Comparison of ENCODE assay signal across 11 mouse cellular contexts in genomic region chr15:96491421-96491820, GRCm38 (mm10). TPM values are rescaled to one million over a fixed set of nuclear protein-coding genes. Genes with fewer than 3 reads are reported as not detected.
DNase-seq lines count a peak whose midpoint lies in the region; ATAC-seq and TF ChIP-seq lines count a peak whose summit lies in the region.
"Had no signal": no experiment of that assay in that cellular context is flagged by ENCODE, and none has a peak within 500 bp of the region (broad histone marks: within the 10 kb centered on the region; RNA-seq: fewer than 3 reads in every experiment).

No protein-coding gene starts in this region.

- H3K9me3 ChIP-seq in hindbrain, embryonic 10.5 days: peaks cover 7% of the 10 kb centered on the region; the same call in 1 of the 2 replicates
- H3K9me3 ChIP-seq in hindbrain, embryonic 16.5 days (ENCODE audit: control insufficient read depth, low read length): peaks cover 2% of the 10 kb centered on the region; the same call in 1 of the 2 replicates
- no peaks in the 10 kb centered on the region for H3K9me3 ChIP-seq in embryonic facial prominence, embryonic 12.5 days
- no peaks in the 10 kb centered on the region for H3K9me3 ChIP-seq in limb, embryonic 10.5 days (replicated peaks)
- H3K9me3 ChIP-seq: liver, embryonic 13.5 days had no signal

- no peak overlapping the region for H3K4me3 ChIP-seq in hindbrain, embryonic 10.5 days
- no peak overlapping the region for H3K4me3 ChIP-seq in hindbrain, embryonic 16.5 days (ENCODE audit: low read length)
- no peak overlapping the region for H3K4me3 ChIP-seq in embryonic facial prominence, embryonic 12.5 days
- H3K4me3 ChIP-seq in limb, embryonic 10.5 days: no peak overlapping the region
- H3K4me3 ChIP-seq in left cerebral cortex, adult 2 months: no peak overlapping the region
- H3K4me3 ChIP-seq: liver, embryonic 13.5 days had no signal

- WGBS in hindbrain, embryonic 10.5 days: 35% methylated on average over 3 of the region's 3 CpGs
- 45% methylated on average over 3 of the region's 3 CpGs for WGBS in hindbrain, embryonic 16.5 days
- 15% methylated on average over 3 of the region's 3 CpGs for WGBS in embryonic facial prominence, embryonic 12.5 days
- 14% methylated on average over 3 of the region's 3 CpGs for WGBS in limb, embryonic 10.5 days

- ATAC-seq in hindbrain, embryonic 16.5 days: no peak
- ATAC-seq in embryonic facial prominence, embryonic 12.5 days (ENCODE audit: insufficient number of reproducible peaks, insufficient read depth, low FRiP score, low TSS enrichment): no peak
- ATAC-seq: CD4-positive, CD25-positive, alpha-beta regulatory T cell, adult 4 months had no signal

- H3K4me2 ChIP-seq in hindbrain, embryonic 16.5 days (ENCODE audit: low read length): no peak overlapping the region
- H3K4me2 ChIP-seq in embryonic facial prominence, embryonic 12.5 days (replicated peaks): no peak overlapping the region
- H3K4me2 ChIP-seq: liver, embryonic 13.5 days had no signal

- intact Hi-C loops in left cerebral cortex, adult 2 months (cut with DNase I): no loop called here

- no peak overlapping the region for H3K9ac ChIP-seq in hindbrain, embryonic 16.5 days (ENCODE audit: low read depth, low read length)
- H3K9ac ChIP-seq in embryonic facial prominence, embryonic 12.5 days: no peak overlapping the region
- H3K9ac ChIP-seq: liver, embryonic 13.5 days had no signal

- H3K27me3 ChIP-seq in hindbrain, embryonic 10.5 days (ENCODE audit: insufficient read depth, poor library complexity, severe bottlenecking): no peaks in the 10 kb centered on the region
- no peaks in the 10 kb centered on the region for H3K27me3 ChIP-seq in hindbrain, embryonic 16.5 days (replicated peaks; ENCODE audit: control insufficient read depth, insufficient read depth, low read length)
- H3K27me3 ChIP-seq in embryonic facial prominence, embryonic 12.5 days: no peaks in the 10 kb centered on the region
- H3K27me3 ChIP-seq in limb, embryonic 10.5 days (ENCODE audit: low read depth, poor library complexity, severe bottlenecking): no peaks in the 10 kb centered on the region
- H3K27me3 ChIP-seq: liver, embryonic 13.5 days had no signal

- peak overlapping the region; percentile 59 for H3K27ac ChIP-seq in hindbrain, embryonic 10.5 days
- no peak overlapping the region for H3K27ac ChIP-seq in hindbrain, embryonic 16.5 days (ENCODE audit: low read depth, low read length)
- H3K27ac ChIP-seq in embryonic facial prominence, embryonic 12.5 days: peak overlapping the region; percentile 81
- peak overlapping the region; percentile 77 for H3K27ac ChIP-seq in limb, embryonic 10.5 days
- H3K27ac ChIP-seq in left cerebral cortex, adult 2 months: no peak overlapping the region
- H3K27ac ChIP-seq: liver, embryonic 13.5 days; macrophage had no signal

- H3K4me1 ChIP-seq in hindbrain, embryonic 10.5 days (replicated peaks): peaks cover 27% of the 10 kb centered on the region
- peaks cover 8% of the 10 kb centered on the region for H3K4me1 ChIP-seq in hindbrain, embryonic 16.5 days (ENCODE audit: control insufficient read depth, insufficient read depth, low read depth, low read length)
- H3K4me1 ChIP-seq in embryonic facial prominence, embryonic 12.5 days: peaks cover 31% of the 10 kb centered on the region
- H3K4me1 ChIP-seq in limb, embryonic 10.5 days: peaks cover 39% of the 10 kb centered on the region

- no peak for TF ChIP-seq CTCF in left cerebral cortex, adult 2 months (IDR thresholded peaks at IDR 0.05)

- DNase-seq in hindbrain, embryonic 10.5 days (ENCODE audit: low spot score): peak; percentile 11
- peak; percentile 36 for DNase-seq in ES-CJ7 (ENCODE audit: low read depth, low spot score)
- DNase-seq in limb, embryonic 10.5 days (ENCODE audit: low spot score): peak; percentile 37
- no peak for DNase-seq in left cerebral cortex, adult 18-20 months (ENCODE audit: low spot score in 2 of 2)
- DNase-seq in left cerebral cortex, adult 2 months (ENCODE audit: extremely low spot score in 1 of 2, low spot score in 2 of 2): no peak
- no peak for DNase-seq in cerebellum, adult 8-10 months
- DNase-seq: liver, embryonic 13.5 days had no signal

- no peaks in the 10 kb centered on the region for H3K36me3 ChIP-seq in hindbrain, embryonic 10.5 days
- no peaks in the 10 kb centered on the region for H3K36me3 ChIP-seq in hindbrain, embryonic 16.5 days (ENCODE audit: control insufficient read depth, insufficient read depth, low read length)
- H3K36me3 ChIP-seq in embryonic facial prominence, embryonic 12.5 days: no peaks in the 10 kb centered on the region
- H3K36me3 ChIP-seq in limb, embryonic 10.5 days: no peaks in the 10 kb centered on the region
- H3K36me3 ChIP-seq: liver, embryonic 13.5 days had no signal

RNA-seq across cellular contexts. Expression of gene Scaf11, which starts 30.8 kb away (rescaled TPM):
- polyA plus RNA-seq in hindbrain, embryonic 10.5 days (2016; fragmentation: Nextera tagmentation; extraction: Ambion mirVana): 66.3 and 94.9 TPM in 2 replicates
- polyA plus RNA-seq in hindbrain, embryonic 16.5 days (2015; fragmentation: Nextera tagmentation; extraction: Ambion mirVana): 39.4 and 41.5 TPM in 2 replicates
- polyA plus RNA-seq in embryonic facial prominence, embryonic 12.5 days (2016; fragmentation: Nextera tagmentation; extraction: Ambion mirVana): 114 and 120 TPM in 2 replicates
- polyA plus RNA-seq in limb, embryonic 10.5 days (2016; fragmentation: Nextera tagmentation; extraction: Ambion mirVana): 119 and 125 TPM in 2 replicates
- 10 to 100 TPM; 54.3 to 54.7 TPM for total RNA-seq in left cerebral cortex, adult 18-20 months (2021)
- 10 to 100 TPM; 50.7 to 54.5 TPM for total RNA-seq in left cerebral cortex, adult 2 months (2021)

Comparison
In these comparisons a context has a peak if more than half of its experiments do, and no peak if none do; other contexts are left out.
1. H3K27ac ChIP-seq: peak in hindbrain, embryonic 10.5 days (single experiment), embryonic facial prominence, embryonic 12.5 days (single experiment) and limb, embryonic 10.5 days (single experiment); none in hindbrain, embryonic 16.5 days (single experiment) and left cerebral cortex, adult 2 months (single experiment).
2. DNase-seq: peak in hindbrain, embryonic 10.5 days (single experiment), ES-CJ7 (single experiment) and limb, embryonic 10.5 days (single experiment); none in left cerebral cortex, adult 18-20 months (0 of 2), left cerebral cortex, adult 2 months (0 of 2) and cerebellum, adult 8-10 months (single experiment).